Mouse (Mus musculus) C2C12 (cell line): Measurements from ENCODE around the gene Gm20388. TPM values are rescaled to one million over a fixed set of nuclear protein-coding genes. Genes with fewer than 3 reads are reported as not detected.

Experiments used
- H3K27me3 ChIP-seq: one replicate; pipeline ENCODE4 v1.6.1; 2011; ENCODE audit not compliant: control insufficient read depth, insufficient read depth, insufficient read length
- H3K36me3 ChIP-seq: one replicate; pipeline ENCODE4 v1.6.1; 2011; ENCODE audit not compliant: control insufficient read depth, insufficient read depth
- H3K4me3 ChIP-seq: one replicate; pipeline ENCODE4 v1.5.1; 2011; ENCODE audit warnings: mild to moderate bottlenecking, control low read depth; ENCODE audit not compliant: poor library complexity, insufficient read depth, severe bottlenecking
- H3K79me2 ChIP-seq: one replicate; pipeline ENCODE4 v1.6.1; 2011; ENCODE audit not compliant: control insufficient read depth, insufficient read depth
- H3K79me3 ChIP-seq: one replicate; pipeline ENCODE4 v1.6.1; 2011; ENCODE audit warnings: low read depth, control low read depth
- H3ac ChIP-seq: one replicate; pipeline ENCODE3; 2011; ENCODE audit warnings: low read depth; ENCODE audit not compliant: control insufficient read depth, insufficient read length
- CEBPB ChIP-seq: IDR thresholded peaks from one replicate; pipeline ENCODE4 v1.6.1; 2011; ENCODE audit warnings: low read depth, mild to moderate bottlenecking, control low read depth, moderate library complexity
- CTCF ChIP-seq: IDR thresholded peaks from one replicate; pipeline ENCODE4 v1.5.1; 2011; ENCODE audit not compliant: control insufficient read depth, insufficient read depth, insufficient read length
- FOSL1 ChIP-seq: IDR thresholded peaks from one replicate; pipeline ENCODE4 v1.8.0; 2011; ENCODE audit warnings: mild to moderate bottlenecking, low read length; ENCODE audit not compliant: poor library complexity, insufficient read depth, severe bottlenecking
- MAX ChIP-seq: IDR thresholded peaks from one replicate; pipeline ENCODE4 v1.6.1; 2011; ENCODE audit warnings: mild to moderate bottlenecking, control low read depth
- MYOD1 ChIP-seq: IDR thresholded peaks from one replicate; pipeline ENCODE4 v1.6.1; 2011; ENCODE audit warnings: low read depth; ENCODE audit not compliant: control insufficient read depth, insufficient read length
- MYOG ChIP-seq: IDR thresholded peaks from one replicate; pipeline ENCODE4 v1.6.1; 2011; ENCODE audit not compliant: control insufficient read depth, insufficient read length; ENCODE audit errors: extremely low read depth
- USF1 ChIP-seq: IDR thresholded peaks from one replicate; pipeline ENCODE4 v1.6.1; 2011; ENCODE audit warnings: low read depth, mild to moderate bottlenecking, control low read depth, moderate library complexity
- polyA plus RNA-seq: library from polyadenylated mRNA; unstranded; fragments of >200 nt; fragmentation: generic; extraction: Trizol; gene quantifications from one replicate; pipeline ENCODE4 v1.2.1, GENCODE M21; 2012; ENCODE audit warnings: missing spikeins

Gm20388 gene
- polyA plus RNA-seq, 1 experiment = 15.0 TPM

GRCm38 (mm10) chr8:121887547-121887946 lies 1976.9 kb downstream of the Gm20388 start:
- H3K79me2 ChIP-seq = peaks cover 13% of the 10 kb centered on the region
- TF ChIP-seq MAX (no peak), MYOD1 (no peak), CEBPB (no peak), CTCF (no peak), USF1 (no peak), MYOG (no peak), FOSL1 (no peak)
- peaks cover under 1% of the 10 kb centered on the region for H3K79me3 ChIP-seq
- H3K36me3 ChIP-seq = peaks cover 48% of the 10 kb centered on the region
- H3K4me3 ChIP-seq = no peak overlapping the region
- H3ac ChIP-seq = no peak overlapping the region
- no peaks in the 10 kb centered on the region for H3K27me3 ChIP-seq

DNA sequence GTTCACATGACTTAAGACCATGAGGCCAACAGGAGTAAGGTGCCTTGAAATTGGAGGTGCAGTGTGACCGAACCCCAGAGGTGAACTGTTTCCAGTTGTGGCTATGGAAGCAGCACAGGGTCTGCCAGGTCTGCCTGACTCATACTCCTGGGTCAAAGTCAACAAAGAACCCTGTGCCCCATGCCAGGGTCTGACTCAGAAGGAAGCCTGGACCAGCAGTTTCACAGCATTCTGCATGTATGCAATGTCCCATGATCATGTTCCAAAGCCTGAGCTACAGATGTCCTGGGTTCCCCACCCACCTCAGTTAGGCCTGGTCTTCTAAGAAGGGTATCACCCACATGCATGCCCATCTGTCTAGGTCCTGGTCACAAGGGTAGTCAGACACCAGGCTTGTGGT lies 1978.7 kb downstream of the Gm20388 start:
- no peak for TF ChIP-seq USF1
- no peak for TF ChIP-seq MYOD1
- TF ChIP-seq CTCF = no peak
- TF ChIP-seq CEBPB = no peak
- H3K36me3 ChIP-seq = peaks cover 34% of the 10 kb centered on the region
- H3K79me2 ChIP-seq = peaks cover 23% of the 10 kb centered on the region
- H3K79me3 ChIP-seq = peaks cover 4% of the 10 kb centered on the region
- no peak overlapping the region for H3ac ChIP-seq
- H3K27me3 ChIP-seq = no peaks in the 10 kb centered on the region
- H3K4me3 ChIP-seq = no peak overlapping the region

- Histone ChIP-seq H3K79me3 (peaks cover 4% of the 10 kb centered on the region), H3ac (no peak overlapping the region), H3K27me3 (no peaks in the 10 kb centered on the region), H3K79me2 (peaks cover 27% of the 10 kb centered on the region), H3K36me3 (peaks cover 33% of the 10 kb centered on the region), H3K4me3 (no peak overlapping the region)
- TF ChIP-seq USF1 (no peak), MAX (no peak), CEBPB (no peak), MYOD1 (no peak), MYOG (no peak), CTCF (no peak), FOSL1 (no peak)
These were observed 1979.5 kb downstream of the Gm20388 start for GRCm38 (mm10) chr8:121889810-121890785.

- peaks cover 53% of the 10 kb centered on the region for H3K79me2 ChIP-seq
- peaks cover 8% of the 10 kb centered on the region for H3K79me3 ChIP-seq
- no peak for TF ChIP-seq CEBPB
- no peak for TF ChIP-seq MYOD1
- no peak for TF ChIP-seq MYOG
- no peak for TF ChIP-seq CTCF
- no peak for TF ChIP-seq MAX
- TF ChIP-seq FOSL1 = no peak
- TF ChIP-seq USF1 = no peak
- H3ac ChIP-seq = no peak overlapping the region
- H3K4me3 ChIP-seq = no peak overlapping the region
- peaks cover 18% of the 10 kb centered on the region for H3K36me3 ChIP-seq
- no peaks in the 10 kb centered on the region for H3K27me3 ChIP-seq
These were observed 1982.2 kb downstream of the Gm20388 start for GRCm38 (mm10) chr8:121892875-121893274.

DNA sequence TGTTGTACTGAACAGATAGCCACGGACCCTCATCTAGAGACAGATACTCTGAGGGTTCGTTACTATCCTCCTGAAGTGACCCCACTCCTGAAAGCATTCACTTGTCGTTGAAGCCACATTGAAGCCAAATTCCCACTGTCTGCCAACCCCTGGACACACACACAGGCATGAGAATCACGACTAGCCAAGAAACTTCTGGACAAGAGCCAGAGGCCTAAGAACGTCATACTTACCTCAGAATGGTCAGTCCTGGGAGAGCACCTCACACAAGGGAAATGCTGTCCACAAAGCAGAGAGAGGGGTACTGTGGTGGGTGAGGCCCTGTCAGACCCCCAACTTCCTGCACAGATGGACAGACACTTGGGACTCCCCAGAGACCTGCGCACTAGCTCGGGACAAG lies 1985.3 kb downstream of the Gm20388 start:
- Histone ChIP-seq H3K27me3 (no peaks in the 10 kb centered on the region), H3K36me3 (peaks cover 15% of the 10 kb centered on the region), H3K4me3 (no peak overlapping the region), H3ac (no peak overlapping the region), H3K79me2 (peaks cover 66% of the 10 kb centered on the region), H3K79me3 (peaks cover 24% of the 10 kb centered on the region)
- TF ChIP-seq FOSL1 (no peak), MAX (no peak), CEBPB (no peak), USF1 (no peak)
